Mouse (Mus musculus): Measurements from ENCODE around the gene Olfr1249.
"Not testable (repeated sequence)": the region's sequence is repeated elsewhere in the genome, so short reads cannot be mapped to it uniquely, and the experiment has no call there.

Gene Olfr1249

DNA sequence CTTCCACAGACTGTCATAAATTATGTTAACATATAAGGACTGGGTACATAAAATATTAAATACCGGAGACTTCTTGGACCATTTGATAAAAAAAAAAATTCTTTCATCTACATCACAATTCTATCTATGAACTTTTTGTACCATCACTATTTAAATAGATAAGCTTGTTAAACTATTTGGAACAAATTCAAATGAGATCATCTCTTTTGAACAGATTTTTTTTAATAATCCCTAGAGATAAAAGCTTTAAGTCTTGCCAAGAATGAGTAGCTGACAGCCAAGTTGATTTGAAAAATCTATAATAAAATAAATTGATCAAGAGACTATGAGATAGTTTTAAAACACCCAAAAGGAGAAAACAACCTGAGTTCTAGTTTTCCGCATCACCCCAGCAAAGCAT lies at the start of gene Olfr1249:
TSS of gene Olfr1249 (minus strand) at position 101 of the 400 bp plus-strand sequence.
- DNase-seq (ENCODE audit: extremely low spot score): no peak

DNA sequence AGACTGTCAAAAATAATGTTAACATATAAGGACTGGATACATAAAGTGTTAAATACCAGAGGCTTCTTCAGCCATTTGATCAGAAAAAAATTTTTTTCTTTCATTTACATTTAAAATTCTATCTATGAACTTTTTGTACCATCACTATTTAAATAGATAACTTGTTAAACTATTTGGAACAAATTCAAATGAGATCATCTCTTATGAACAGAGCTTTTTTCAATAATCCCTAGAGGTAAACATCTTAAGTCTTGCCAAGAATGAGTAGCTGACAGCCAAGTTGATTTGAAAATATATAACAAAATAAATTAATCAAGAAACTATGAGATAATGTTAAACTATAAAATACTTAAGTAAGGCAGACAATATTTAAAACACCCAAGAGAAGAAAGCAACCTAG lies 37.1 kb upstream of the Olfr1249 start, which contains the start of gene Olfr1251:
TSS of gene Olfr1251 (minus strand) at position 101 of the 400 bp plus-strand sequence.
- DNase-seq (ENCODE audit: extremely low spot score): no peak

- DNase-seq (ENCODE audit: extremely low spot score): no peak
Observed at GRCm38 (mm10) chr2:89661367-89661766, 26.6 kb upstream of the Olfr1249 start, which contains the start of gene Olfr1250. Gene Olfr1250, minus strand, starts transcription at chr2:89661467.

DNA sequence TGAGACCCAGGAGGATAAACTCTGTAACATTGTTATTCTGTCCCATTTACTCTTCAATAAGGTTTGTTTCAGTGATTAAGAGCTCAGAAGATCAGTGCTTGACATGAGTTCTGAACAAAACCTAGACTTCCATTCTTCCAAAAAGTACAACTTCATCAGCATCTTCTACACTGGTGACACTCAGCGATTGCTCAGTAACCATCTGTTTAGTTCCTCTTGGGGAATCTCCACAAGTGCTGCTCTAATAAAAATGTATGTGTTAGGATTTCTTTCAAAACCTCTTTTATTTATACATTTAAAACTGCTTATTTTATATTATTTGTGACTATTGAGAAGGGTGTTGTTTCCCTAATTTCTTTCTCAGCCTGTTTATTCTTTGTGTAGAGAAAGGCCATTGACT lies 16.6 kb downstream of the Olfr1249 start, which contains the start of gene Olfr1248:
TSS of gene Olfr1248 (minus strand) at position 101 of the 400 bp plus-strand sequence.
- DNase-seq (ENCODE audit: extremely low spot score): not testable (repeated sequence)

DNA sequence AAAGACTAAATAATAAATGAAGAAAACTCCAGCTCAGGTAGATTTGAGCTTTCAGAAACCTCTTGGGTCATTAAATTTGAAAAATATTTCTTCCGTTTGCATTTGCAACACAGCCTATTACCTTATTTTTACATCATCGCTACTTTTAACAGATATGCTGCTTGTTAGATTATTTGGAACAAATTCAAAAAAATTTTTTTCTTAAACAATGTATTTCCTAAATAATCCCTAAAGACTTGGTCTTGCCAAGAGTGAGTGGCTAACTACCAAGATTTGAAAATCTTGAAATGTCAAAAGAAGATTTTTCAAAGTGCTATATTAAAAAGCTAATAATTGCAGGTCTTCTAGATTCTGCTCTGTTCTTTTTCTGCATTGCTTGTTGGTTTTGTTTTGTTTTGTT lies 20.8 kb downstream of the Olfr1249 start, which contains the start of gene Olfr1247:
TSS of gene Olfr1247 (minus strand) at position 101 of the 400 bp plus-strand sequence.
- DNase-seq (ENCODE audit: extremely low spot score): no peak

DNA sequence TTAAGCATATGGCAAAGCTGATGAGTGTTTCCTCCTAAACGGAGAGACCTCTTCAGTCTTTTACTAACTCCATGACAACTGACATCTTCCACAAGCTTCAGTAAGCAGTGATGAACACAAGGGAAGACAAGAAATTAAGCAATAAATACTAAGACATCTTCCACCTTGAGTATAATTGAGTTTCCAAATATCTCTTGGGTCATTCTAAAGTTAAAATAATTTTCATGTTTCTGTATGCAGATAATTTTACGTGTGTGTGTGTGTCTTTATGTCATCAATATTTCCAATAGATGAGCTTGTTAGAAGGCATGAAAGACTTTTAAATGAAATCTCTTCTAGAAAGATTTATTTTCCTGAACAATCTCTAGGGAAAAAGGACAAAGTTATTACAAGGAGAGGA lies 41.7 kb downstream of the Olfr1249 start, which contains the start of gene Olfr1246:
TSS of gene Olfr1246 (minus strand) at position 101 of the 400 bp plus-strand sequence.
- DNase-seq (ENCODE audit: extremely low spot score): no peak
